Mouse (Mus musculus): ENCODE results near the gene Rsc1a1. TPM values are rescaled to one million over a fixed set of nuclear protein-coding genes. Genes with fewer than 3 reads are reported as not detected.

The Rsc1a1 gene
- total RNA-seq, 2 experiments from 2014 or later = 17.1 to 23.4 TPM

Other genes with a start within 250 kb of the Rsc1a1 start
- gene Srarp, start 249.5 kb downstream of the Rsc1a1 start, total RNA-seq (2014; fragmentation: Nextera tagmentation) = not detected in 2 replicates
- not detected in 2 replicates for gene Srarp, start 249.5 kb downstream of the Rsc1a1 start, total RNA-seq (2017)
- gene Zbtb17, start 240.9 kb downstream of the Rsc1a1 start, total RNA-seq (2014; fragmentation: Nextera tagmentation) = 13.4 and 16.6 TPM in 2 replicates
- 21.5 and 26.6 TPM in 2 replicates for gene Zbtb17, start 240.9 kb downstream of the Rsc1a1 start, total RNA-seq (2017)
- 64.2 and 81.5 TPM in 2 replicates for gene Spen, start 147.0 kb downstream of the Rsc1a1 start, total RNA-seq (2014; fragmentation: Nextera tagmentation)
- 21.1 and 40.5 TPM in 2 replicates for gene Spen, start 147.0 kb downstream of the Rsc1a1 start, total RNA-seq (2017)
- gene Fblim1, start 79.5 kb downstream of the Rsc1a1 start, total RNA-seq (2014; fragmentation: Nextera tagmentation) = not detected in 2 replicates
- not detected in 2 replicates for gene Fblim1, start 79.5 kb downstream of the Rsc1a1 start, total RNA-seq (2017)
- gene Tmem82, start 67.0 kb downstream of the Rsc1a1 start, total RNA-seq (2014; fragmentation: Nextera tagmentation) = 0.37 TPM in 1 of 2 replicates, not detected in the other
- gene Tmem82, start 67.0 kb downstream of the Rsc1a1 start, total RNA-seq (2017) = 0.52 and 0.57 TPM in 2 replicates
- gene Slc25a34, start 61.8 kb downstream of the Rsc1a1 start, total RNA-seq (2014; fragmentation: Nextera tagmentation) = not detected in 2 replicates
- 0.65 TPM in 1 of 2 replicates, not detected in the other for gene Slc25a34, start 61.8 kb downstream of the Rsc1a1 start, total RNA-seq (2017)
- gene Plekhm2, start 20.7 kb downstream of the Rsc1a1 start, total RNA-seq (2014; fragmentation: Nextera tagmentation) = 7.7 and 16.9 TPM in 2 replicates
- 4.9 and 22.4 TPM in 2 replicates for gene Plekhm2, start 20.7 kb downstream of the Rsc1a1 start, total RNA-seq (2017)
- 31.1 and 50.4 TPM in 2 replicates for gene Ddi2, start 37.8 kb upstream of the Rsc1a1 start, total RNA-seq (2014; fragmentation: Nextera tagmentation)
- 24.8 and 43.8 TPM in 2 replicates for gene Ddi2, start 37.8 kb upstream of the Rsc1a1 start, total RNA-seq (2017)
- gene Agmat, start 61.1 kb upstream of the Rsc1a1 start, total RNA-seq (2014; fragmentation: Nextera tagmentation) = 2.2 TPM in 1 of 2 replicates, not detected in the other
- gene Agmat, start 61.1 kb upstream of the Rsc1a1 start, total RNA-seq (2017) = not detected in 2 replicates
- 10.7 and 11.4 TPM in 2 replicates for gene Dnajc16, start 105.3 kb upstream of the Rsc1a1 start, total RNA-seq (2014; fragmentation: Nextera tagmentation)
- gene Dnajc16, start 105.3 kb upstream of the Rsc1a1 start, total RNA-seq (2017) = 3.2 and 6.0 TPM in 2 replicates
- gene Casp9, start 108.0 kb upstream of the Rsc1a1 start, total RNA-seq (2014; fragmentation: Nextera tagmentation) = 16.5 and 17.0 TPM in 2 replicates
- 11.4 and 18.1 TPM in 2 replicates for gene Casp9, start 108.0 kb upstream of the Rsc1a1 start, total RNA-seq (2017)
- not detected in 2 replicates for gene Cela2a, start 140.6 kb upstream of the Rsc1a1 start, total RNA-seq (2014; fragmentation: Nextera tagmentation)
- not detected in 2 replicates for gene Cela2a, start 140.6 kb upstream of the Rsc1a1 start, total RNA-seq (2017)
- gene Ctrc, start 160.8 kb upstream of the Rsc1a1 start, total RNA-seq (2014; fragmentation: Nextera tagmentation) = not detected in 2 replicates
- not detected in 2 replicates for gene Ctrc, start 160.8 kb upstream of the Rsc1a1 start, total RNA-seq (2017)
- gene Efhd2, start 189.3 kb upstream of the Rsc1a1 start, total RNA-seq (2014; fragmentation: Nextera tagmentation) = 22.7 and 43.7 TPM in 2 replicates
- gene Efhd2, start 189.3 kb upstream of the Rsc1a1 start, total RNA-seq (2017) = 31.2 and 36.4 TPM in 2 replicates